Mouse (Mus musculus) neural tube, embryonic 11.5 days (tissue): Measurements from ENCODE around the gene 4931417E11Rik. TPM values are rescaled to one million over a fixed set of nuclear protein-coding genes. Genes with fewer than 3 reads are reported as not detected.

Experiments
- ATAC-seq: fragments of 200-750 bp; cut with Nextera tagmentation; 2 replicates; pipeline ENCODE4 v1.8.0; 2017; ENCODE audit warnings: moderate number of reproducible peaks, mild to moderate bottlenecking, moderate TSS enrichment, moderate library complexity; ENCODE audit not compliant: insufficient read depth, low FRiP score, low TSS enrichment
- DNase-seq: peaks from one replicate; pipeline ENCODE4 v3.0.0-alpha.2; 2015; ENCODE audit warnings: low spot score
- H3K27ac ChIP-seq: fragments of 300-500 bp; sonication (generic); 2 replicates; pipeline ENCODE4 v1.5.1; 2014; ENCODE audit warnings: low read depth, mild to moderate bottlenecking, low read length
- H3K27me3 ChIP-seq: fragments of 300-500 bp; sonication (generic); 2 replicates; pipeline ENCODE4 v1.6.1; 2014; ENCODE audit warnings: mild to moderate bottlenecking, low read length, mixed read lengths; ENCODE audit not compliant: control insufficient read depth, insufficient read depth
- H3K36me3 ChIP-seq: fragments of 300-500 bp; sonication (generic); 2 replicates; pipeline ENCODE4 v1.6.1; 2014; ENCODE audit warnings: mild to moderate bottlenecking, low read length, moderate library complexity, mixed read lengths; ENCODE audit not compliant: control insufficient read depth, insufficient read depth
- H3K4me1 ChIP-seq: fragments of 300-500 bp; sonication (generic); 2 replicates; pipeline ENCODE4 v1.6.1; 2014; ENCODE audit warnings: low read length, mixed read lengths; ENCODE audit not compliant: control insufficient read depth, insufficient read depth
- H3K4me2 ChIP-seq: fragments of 300-500 bp; sonication (generic); 2 replicates; pipeline ENCODE4 v1.6.1; 2014; ENCODE audit warnings: low read depth, mild to moderate bottlenecking, moderate library complexity
- H3K4me3 ChIP-seq: fragments of 300-500 bp; sonication (generic); 2 replicates; pipeline ENCODE4 v1.5.1; 2014; ENCODE audit warnings: low read depth, low read length
- H3K9ac ChIP-seq: fragments of 300-500 bp; sonication (generic); 2 replicates; pipeline ENCODE4 v1.6.1; 2014; ENCODE audit warnings: mild to moderate bottlenecking, low read length
- H3K9me3 ChIP-seq: fragments of 300-500 bp; sonication (generic); 2 replicates; pipeline ENCODE4 v1.6.1; 2016; ENCODE audit warnings: low read length; ENCODE audit not compliant: control insufficient read depth
- WGBS: fragments of 180-500 bp; shearing (Covaris S2); extraction: QIAGEN DNeasy Blood & Tissue Kit; methylation state at CpG from one replicate; pipeline ENCODE4 v1.1.7; 2014; 5-methylcytosine and 5-hydroxymethylcytosine counted together
- polyA plus RNA-seq: library from polyadenylated mRNA; unstranded; fragments of >200 nt; fragmentation: Nextera tagmentation; extraction: Ambion mirVana; gene quantifications from 2 replicates; pipeline ENCODE4 v1.2.1, GENCODE M21; 2014

4931417E11Rik gene
- polyA plus RNA-seq, result not detected in 2 replicates

- Histone ChIP-seq H3K36me3 (no peaks in the 10 kb centered on the region), H3K9me3 (no peaks in the 10 kb centered on the region), H3K9ac (no peak within 1 kb of the TSS), H3K4me3 (no peak within 1 kb of the TSS), H3K27ac (no peak within 1 kb of the TSS), H3K4me2 (no peak within 1 kb of the TSS), H3K27me3 (no peaks in the 10 kb centered on the region), H3K4me1 (no peaks in the 10 kb centered on the region)
- WGBS, result 64% methylated on average over 8 of the region's 8 CpGs
- DNase-seq, result no peak
- ATAC-seq, result no peak
Observed at GRCm38 (mm10) chr6:73469567-73469966, at the start of gene 4931417E11Rik. 4931417E11Rik (minus strand) TSS chr6:73469667.

- no peak overlapping the region for H3K9ac ChIP-seq
- 31% methylated on average over 14 of the region's 14 CpGs for WGBS
- no peak overlapping the region for H3K4me3 ChIP-seq
- no peaks in the 10 kb centered on the region for H3K4me1 ChIP-seq
- H3K36me3 ChIP-seq, result no peaks in the 10 kb centered on the region
- ATAC-seq, result peak; percentile 54
- H3K4me2 ChIP-seq, result no peak overlapping the region
- H3K27ac ChIP-seq, result no peak overlapping the region
- no peaks in the 10 kb centered on the region for H3K27me3 ChIP-seq
- no peaks in the 10 kb centered on the region for H3K9me3 ChIP-seq
- peak; percentile 81 for DNase-seq
Observed at GRCm38 (mm10) chr6:73517818-73518396, 48.4 kb upstream of the 4931417E11Rik start.

- WGBS, result 15% methylated on average over 1 of the region's 1 CpGs
- ATAC-seq (no peak), DNase-seq (no peak)
- H3K27me3 ChIP-seq, result no peaks in the 10 kb centered on the region
- H3K9ac ChIP-seq, result no peak overlapping the region
- H3K4me1 ChIP-seq, result no peaks in the 10 kb centered on the region
- H3K9me3 ChIP-seq, result no peaks in the 10 kb centered on the region
- no peak overlapping the region for H3K4me2 ChIP-seq
- no peak overlapping the region for H3K27ac ChIP-seq
- no peak overlapping the region for H3K4me3 ChIP-seq
- no peaks in the 10 kb centered on the region for H3K36me3 ChIP-seq
Observed at GRCm38 (mm10) chr6:73512907-73513306, 43.4 kb upstream of the 4931417E11Rik start.

- no peak overlapping the region for H3K9ac ChIP-seq
- no peaks in the 10 kb centered on the region for H3K9me3 ChIP-seq
- H3K4me3 ChIP-seq, result no peak overlapping the region
- no peak for ATAC-seq
- no peak overlapping the region for H3K4me2 ChIP-seq
- H3K27ac ChIP-seq, result no peak overlapping the region
- H3K36me3 ChIP-seq, result no peaks in the 10 kb centered on the region
- no peaks in the 10 kb centered on the region for H3K27me3 ChIP-seq
- DNase-seq, result no peak
- no peaks in the 10 kb centered on the region for H3K4me1 ChIP-seq
- 85% methylated on average over 7 of the region's 7 CpGs for WGBS
Observed at GRCm38 (mm10) chr6:73499631-73500030, 30.2 kb upstream of the 4931417E11Rik start.

- DNase-seq, result no peak
- Histone ChIP-seq H3K4me1 (no peaks in the 10 kb centered on the region), H3K27ac (no peak overlapping the region), H3K9ac (no peak overlapping the region), H3K27me3 (no peaks in the 10 kb centered on the region), H3K4me3 (no peak overlapping the region), H3K9me3 (no peaks in the 10 kb centered on the region), H3K4me2 (no peak overlapping the region), H3K36me3 (no peaks in the 10 kb centered on the region)
- 46% methylated on average over 2 of the region's 2 CpGs for WGBS
- no peak; the same call in 1 of the 2 replicates for ATAC-seq
Observed at GRCm38 (mm10) chr6:73497321-73497720, 27.9 kb upstream of the 4931417E11Rik start.

- Histone ChIP-seq H3K4me2 (no peak overlapping the region), H3K4me1 (no peaks in the 10 kb centered on the region), H3K9ac (no peak overlapping the region), H3K9me3 (no peaks in the 10 kb centered on the region), H3K4me3 (no peak overlapping the region), H3K27ac (no peak overlapping the region), H3K36me3 (no peaks in the 10 kb centered on the region), H3K27me3 (no peaks in the 10 kb centered on the region)
- ATAC-seq (no peak), DNase-seq (no peak)
- WGBS, result 94% methylated on average over 1 of the region's 1 CpGs
Observed at GRCm38 (mm10) chr6:73490524-73490923, 21.1 kb upstream of the 4931417E11Rik start.

GRCm38 (mm10) chr6:73485616-73486015 is 16.1 kb upstream of the 4931417E11Rik start:
- ATAC-seq (no peak), DNase-seq (no peak)
- Histone ChIP-seq H3K4me2 (no peak overlapping the region), H3K9ac (no peak overlapping the region), H3K27me3 (no peaks in the 10 kb centered on the region), H3K4me3 (no peak overlapping the region), H3K4me1 (no peaks in the 10 kb centered on the region), H3K9me3 (no peaks in the 10 kb centered on the region), H3K36me3 (no peaks in the 10 kb centered on the region), H3K27ac (no peak overlapping the region)
- WGBS, result 87% methylated on average over 3 of the region's 3 CpGs

GRCm38 (mm10) chr6:73466084-73466483 is 3.4 kb downstream of the 4931417E11Rik start:
- Histone ChIP-seq H3K9me3 (no peaks in the 10 kb centered on the region), H3K4me1 (no peaks in the 10 kb centered on the region), H3K9ac (no peak overlapping the region), H3K36me3 (no peaks in the 10 kb centered on the region), H3K27ac (no peak overlapping the region), H3K4me3 (no peak overlapping the region), H3K4me2 (no peak overlapping the region), H3K27me3 (no peaks in the 10 kb centered on the region)
- 79% methylated on average over 3 of the region's 3 CpGs for WGBS
- ATAC-seq (no peak), DNase-seq (no peak)

GRCm38 (mm10) chr6:73462543-73462942 is 6.9 kb downstream of the 4931417E11Rik start:
- 79% methylated on average over 5 of the region's 5 CpGs for WGBS
- no peak overlapping the region for H3K4me3 ChIP-seq
- no peaks in the 10 kb centered on the region for H3K36me3 ChIP-seq
- H3K27me3 ChIP-seq, result no peaks in the 10 kb centered on the region
- no peak for DNase-seq
- H3K4me1 ChIP-seq, result no peaks in the 10 kb centered on the region
- no peak for ATAC-seq
- H3K27ac ChIP-seq, result no peak overlapping the region
- no peak overlapping the region for H3K9ac ChIP-seq
- H3K9me3 ChIP-seq, result no peaks in the 10 kb centered on the region
- no peak overlapping the region for H3K4me2 ChIP-seq
